Mouse (Mus musculus): ENCODE results near the gene Mest. TPM values are rescaled to one million over a fixed set of nuclear protein-coding genes. Genes with fewer than 3 reads are reported as not detected.

Mest gene
- total and polyA plus RNA-seq, 3 experiments = 0.12 to 0.31 TPM; not detected in 1

- no peak for DNase-seq (ENCODE audit: low read depth, low spot score)
- Histone ChIP-seq H3K9ac (ENCODE audit: control insufficient read depth, low read depth, low read length, poor library complexity, severe bottlenecking) (no peak overlapping the region), H3K27me3 (ENCODE audit: control insufficient read depth in 1 of 2, insufficient read depth in 2 of 2, low read length in 2 of 2) (no peaks in the 10 kb centered on the region; a peak in 1 of 4 replicates), H3K27ac (ENCODE audit: control insufficient read depth, low read depth, low read length) (no peak overlapping the region), H3K4me3 (ENCODE audit: control insufficient read depth in 1 of 2, insufficient read depth in 1 of 2, low read depth in 2 of 2, low read length in 2 of 2) (no peak overlapping the region), H3K9me3 (replicated peaks; ENCODE audit: insufficient read depth, low read length) (no peaks in the 10 kb centered on the region), H3K4me1 (ENCODE audit: control insufficient read depth in 1 of 2, insufficient read depth in 2 of 2, low read length in 2 of 2) (no peaks in the 10 kb centered on the region; a peak in 1 of 4 replicates), H3K36me3 (ENCODE audit: control insufficient read depth in 1 of 2, insufficient read depth in 2 of 2, low read length in 2 of 2) (peaks cover 0 to 2% of the 10 kb centered on the region in 2 experiments; a peak in 1 of 4 replicates), H3K79me2 (ENCODE audit: control insufficient read depth, insufficient read depth, low read length, poor library complexity) (no peaks in the 10 kb centered on the region)
- TF ChIP-seq JUND (IDR thresholded peaks at IDR 0.05; ENCODE audit: low read depth, low read length) (no peak), MAZ (IDR thresholded peaks at IDR 0.05; ENCODE audit: low read depth, low read length) (no peak)
Measured at GRCm38 (mm10) chr6:30734465-30734864, 11.1 kb downstream of the Mest start.

GRCm38 (mm10) chr6:30734988-30735727, 11.8 kb downstream of the Mest start:
- no peaks in the 10 kb centered on the region for H3K79me2 ChIP-seq (ENCODE audit: control insufficient read depth, insufficient read depth, low read length, poor library complexity)
- H3K9me3 ChIP-seq (replicated peaks; ENCODE audit: insufficient read depth, low read length) = no peaks in the 10 kb centered on the region
- no peaks in the 10 kb centered on the region; a peak in 1 of 4 replicates for H3K27me3 ChIP-seq (ENCODE audit: control insufficient read depth in 1 of 2, insufficient read depth in 2 of 2, low read length in 2 of 2)
- H3K27ac ChIP-seq (ENCODE audit: control insufficient read depth, low read depth, low read length) = no peak overlapping the region
- H3K4me3 ChIP-seq (ENCODE audit: control insufficient read depth in 1 of 2, insufficient read depth in 1 of 2, low read depth in 2 of 2, low read length in 2 of 2) = no peak overlapping the region
- H3K4me1 ChIP-seq (ENCODE audit: control insufficient read depth in 1 of 2, insufficient read depth in 2 of 2, low read length in 2 of 2) = no peaks in the 10 kb centered on the region; a peak in 1 of 4 replicates
- TF ChIP-seq GABPA (IDR thresholded peaks at IDR 0.05; ENCODE audit: low read depth, low read length) (no peak), MAZ (IDR thresholded peaks at IDR 0.05; ENCODE audit: low read depth, low read length) (no peak), POLR2AphosphoS2 (IDR thresholded peaks at IDR 0.05; ENCODE audit: low read length) (no peak), TCF12 (IDR thresholded peaks at IDR 0.05; ENCODE audit: low read depth, low read length) (no peak), HCFC1 (IDR thresholded peaks at IDR 0.05; ENCODE audit: low read depth, low read length) (no peak), TAL1 (IDR thresholded peaks at IDR 0.05; ENCODE audit: low read length) (no peak), USF2 (IDR thresholded peaks at IDR 0.05; ENCODE audit: borderline replicate concordance in 1 of 2, insufficient read depth in 1 of 2, low read depth in 1 of 2, low read length in 2 of 2) (no peak), ZKSCAN1 (IDR thresholded peaks at IDR 0.05; ENCODE audit: low read depth, low read length) (no peak), ZMIZ1 (IDR thresholded peaks at IDR 0.05; ENCODE audit: low read depth, low read length) (no peak), NELFE (IDR thresholded peaks at IDR 0.05; ENCODE audit: low read depth, low read length) (no peak), ELF1 (IDR thresholded peaks at IDR 0.05; ENCODE audit: low read depth, low read length) (no peak), MYC (IDR thresholded peaks at IDR 0.05; ENCODE audit: low read depth, low read length) (no peak), CHD2 (IDR thresholded peaks at IDR 0.05; ENCODE audit: low read length) (no peak), POLR2A (IDR thresholded peaks at IDR 0.05; ENCODE audit: control insufficient read depth in 1 of 2, insufficient read depth in 1 of 2, low read depth in 1 of 2, low read length in 2 of 2, poor library complexity in 1 of 2) (no peak), RCOR1 (IDR thresholded peaks at IDR 0.05; ENCODE audit: low read depth, low read length) (no peak), BHLHE40 (IDR thresholded peaks at IDR 0.05; ENCODE audit: borderline replicate concordance, low read depth, low read length) (no peak), TBP (IDR thresholded peaks at IDR 0.05; ENCODE audit: low read depth, low read length) (no peak), CHD1 (IDR thresholded peaks at IDR 0.05; ENCODE audit: low read depth, low read length) (no peak), EP300 (IDR thresholded peaks at IDR 0.05; ENCODE audit: low read depth in 1 of 2, low read length in 2 of 2) (no peak)
- peaks cover 0 to 2% of the 10 kb centered on the region in 2 experiments; a peak in 1 of 4 replicates for H3K36me3 ChIP-seq (ENCODE audit: control insufficient read depth in 1 of 2, insufficient read depth in 2 of 2, low read length in 2 of 2)
- no peak for DNase-seq (ENCODE audit: low read depth, low spot score)
- H3K9ac ChIP-seq (ENCODE audit: control insufficient read depth, low read depth, low read length, poor library complexity, severe bottlenecking) = no peak overlapping the region
